Mouse (Mus musculus) liver, embryonic 14.5 days (tissue): ENCODE measurements around the gene 1500011B03Rik. TPM values are rescaled to one million over a fixed set of nuclear protein-coding genes. Genes with fewer than 3 reads are reported as not detected.

ENCODE experiments used
- ATAC-seq: fragments of 200-750 bp; cut with Nextera tagmentation; 2 replicates; pipeline ENCODE4 v1.8.0; 2017; ENCODE audit warnings: moderate number of reproducible peaks, mild to moderate bottlenecking, moderate library complexity; ENCODE audit not compliant: insufficient read depth
- DNase-seq, 3 experiments: peaks; one replicate each; pipeline ENCODE4 v3.0.0-alpha.2; 2012 to 2013; ENCODE audit warnings: low read depth in 3 of 3, low spot score in 3 of 3
- H3K27ac ChIP-seq: fragments of 300-500 bp; sonication (generic); 2 replicates; pipeline ENCODE4 v1.5.1; 2014; ENCODE audit warnings: moderate library complexity, mild to moderate bottlenecking, control low read depth, inconsistent platforms
- H3K27me3 ChIP-seq: fragments of 300-500 bp; sonication (generic); 2 replicates; pipeline ENCODE4 v1.6.1; 2014; ENCODE audit warnings: mild to moderate bottlenecking, low read length, moderate library complexity; ENCODE audit not compliant: control insufficient read depth, insufficient read depth
- H3K36me3 ChIP-seq: fragments of 300-500 bp; sonication (generic); replicated peaks from 2 replicates; pipeline ENCODE4 v1.6.1; 2014; ENCODE audit warnings: low read depth; ENCODE audit not compliant: control insufficient read depth, insufficient read depth
- H3K4me1 ChIP-seq, 2 experiments: fragments of 200-500 bp in 1 of 2; fragments of 300-500 bp in 1 of 2; sonication (generic) in 1 of 2; replicated peaks; 2 replicates each; pipeline ENCODE4 v1.6.1; 2012 to 2014; ENCODE audit warnings: antibody characterized with exemption in 1 of 2, inconsistent platforms in 1 of 2, low read length in 1 of 2; ENCODE audit not compliant: control insufficient read depth in 2 of 2, insufficient read depth in 2 of 2
- H3K4me2 ChIP-seq: fragments of 300-500 bp; sonication (generic); 2 replicates; pipeline ENCODE4 v1.6.1; 2014; ENCODE audit warnings: low read depth, mild to moderate bottlenecking, control low read depth, moderate library complexity
- H3K4me3 ChIP-seq, 2 experiments: fragments of 200-500 bp in 1 of 2; fragments of 300-500 bp in 1 of 2; sonication (generic) in 1 of 2; 2 replicates each; pipeline ENCODE4 v1.5.1; 2012 to 2014; ENCODE audit warnings: low read depth in 2 of 2, low read length in 2 of 2, mild to moderate bottlenecking in 2 of 2, control low read depth in 1 of 2, inconsistent platforms in 1 of 2, moderate library complexity in 1 of 2; ENCODE audit not compliant: insufficient read depth in 1 of 2
- H3K9ac ChIP-seq: fragments of 300-500 bp; sonication (generic); replicated peaks from 2 replicates; pipeline ENCODE4 v1.6.1; 2014; ENCODE audit warnings: mild to moderate bottlenecking, control low read depth, moderate library complexity
- H3K9me3 ChIP-seq: fragments of 300-500 bp; sonication (generic); 2 replicates; pipeline ENCODE4 v1.6.1; 2016; ENCODE audit warnings: low read length, mixed read lengths; ENCODE audit not compliant: control insufficient read depth
- CTCF ChIP-seq: IDR thresholded peaks from 2 replicates; pipeline ENCODE4 v1.5.1; 2016; ENCODE audit warnings: antibody characterized with exemption, low read depth, control low read depth
- EP300 ChIP-seq: IDR thresholded peaks from 2 replicates; pipeline ENCODE4 v1.6.1; 2016; ENCODE audit warnings: antibody characterized with exemption, low read depth
- WGBS: fragments of 180-500 bp; shearing (Covaris S2); extraction: QIAGEN DNeasy Blood & Tissue Kit; methylation state at CpG from one replicate; pipeline ENCODE4 v1.1.7; 2014; ENCODE audit not compliant: insufficient replicate concordance; 5-methylcytosine and 5-hydroxymethylcytosine counted together
- polyA plus RNA-seq, 2 experiments: library from polyadenylated mRNA; depleted of rRNA in 1 of 2; stranded (reverse) in 1 of 2; unstranded in 1 of 2; fragments of >200 nt; fragmentation: Nextera tagmentation in 1 of 2; extraction: Ambion mirVana in 1 of 2; gene quantifications; 2 replicates each; pipeline versions ENCODE4 v1.2.1 to v1.2.3; 2012 to 2014

1500011B03Rik gene
- polyA plus RNA-seq, 2 experiments: 17.5 to 36.0 TPM

DNA sequence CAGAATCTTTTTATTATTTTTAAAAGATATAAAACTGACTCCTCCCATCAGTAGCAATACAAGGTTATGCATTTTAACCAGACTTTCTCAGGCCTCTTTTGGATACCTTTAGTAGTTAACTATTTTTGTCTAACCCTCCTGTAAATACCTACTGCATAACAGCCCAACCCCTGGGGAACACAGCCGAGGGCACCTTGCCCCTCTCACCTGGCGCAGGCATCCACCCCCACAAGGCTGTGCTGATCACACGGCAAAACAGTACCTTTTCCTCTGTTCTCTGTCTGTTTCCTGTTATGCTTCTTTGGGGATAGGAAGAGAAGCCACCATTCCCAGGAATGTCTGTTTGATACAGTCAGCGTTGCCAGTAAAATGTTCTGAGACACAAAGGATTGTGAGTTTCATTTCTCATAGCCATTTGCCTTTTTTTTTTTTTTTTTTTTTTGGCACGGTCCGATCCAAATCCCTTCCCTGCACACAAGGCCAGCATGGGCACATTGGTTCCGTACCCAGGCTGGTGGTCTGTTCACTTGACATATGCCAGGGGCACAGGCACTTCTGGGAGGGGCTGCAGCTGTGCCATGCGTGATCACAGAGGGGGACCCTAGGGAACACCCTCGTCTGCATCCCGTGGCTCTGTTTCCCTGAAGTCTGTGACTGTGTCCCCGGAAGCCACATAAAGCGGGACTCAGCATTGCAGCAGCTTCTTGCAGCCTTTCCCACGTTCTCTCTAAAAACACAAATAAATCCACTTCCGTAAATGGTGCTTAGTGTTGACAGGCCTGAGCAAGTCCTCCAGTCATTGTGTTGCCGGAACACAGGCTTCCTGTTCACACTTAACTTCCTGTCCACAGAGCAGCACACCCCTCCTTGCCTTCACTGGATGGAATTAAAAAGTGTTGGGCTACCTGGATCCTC, 17.6 kb downstream of the 1500011B03Rik start:
- Histone ChIP-seq H3K9me3 (no peaks in the 10 kb centered on the region), H3K27me3 (no peaks in the 10 kb centered on the region), H3K4me1 (peaks cover 30 to 45% of the 10 kb centered on the region in 2 experiments), H3K4me3 (no peak overlapping the region), H3K27ac (no peak overlapping the region; the same call in 1 of the 2 replicates), H3K36me3 (peaks cover 30% of the 10 kb centered on the region), H3K9ac (no peak overlapping the region), H3K4me2 (no peak overlapping the region)
- TF ChIP-seq CTCF (no peak), EP300 (no peak)
- no peak for ATAC-seq
- DNase-seq: no peak
- 46% methylated on average over 15 of the region's 15 CpGs for WGBS

DNA sequence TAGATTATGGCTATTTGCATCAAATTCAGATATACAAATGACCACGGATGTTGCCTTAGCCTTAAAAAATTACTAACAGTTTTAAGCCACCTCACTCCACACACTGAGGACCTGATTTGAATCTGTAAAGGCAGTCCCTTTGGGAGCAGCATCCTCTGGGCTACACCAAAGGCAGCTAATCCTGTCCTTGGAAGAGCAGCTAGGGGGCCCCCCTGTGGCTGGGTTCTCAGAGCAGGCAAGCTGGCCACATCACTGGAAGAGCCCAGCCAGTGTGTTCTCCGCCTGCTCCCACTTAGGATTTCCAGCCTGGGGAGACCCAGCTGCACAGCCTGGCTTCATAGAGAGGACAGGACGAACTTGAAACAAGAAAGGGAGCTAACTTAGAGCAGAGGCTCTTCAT, 18.3 kb downstream of the 1500011B03Rik start:
- DNase-seq (no peak), ATAC-seq (no peak)
- 55% methylated on average over 3 of the region's 3 CpGs for WGBS
- Histone ChIP-seq H3K9ac (no peak overlapping the region), H3K27me3 (no peaks in the 10 kb centered on the region), H3K4me1 (peaks cover 30 to 45% of the 10 kb centered on the region in 2 experiments), H3K27ac (no peak overlapping the region), H3K4me3 (no peak overlapping the region), H3K9me3 (no peaks in the 10 kb centered on the region), H3K4me2 (no peak overlapping the region), H3K36me3 (peaks cover 33% of the 10 kb centered on the region)
- TF ChIP-seq EP300: no peak
- peak; percentile 61 for TF ChIP-seq CTCF

DNA sequence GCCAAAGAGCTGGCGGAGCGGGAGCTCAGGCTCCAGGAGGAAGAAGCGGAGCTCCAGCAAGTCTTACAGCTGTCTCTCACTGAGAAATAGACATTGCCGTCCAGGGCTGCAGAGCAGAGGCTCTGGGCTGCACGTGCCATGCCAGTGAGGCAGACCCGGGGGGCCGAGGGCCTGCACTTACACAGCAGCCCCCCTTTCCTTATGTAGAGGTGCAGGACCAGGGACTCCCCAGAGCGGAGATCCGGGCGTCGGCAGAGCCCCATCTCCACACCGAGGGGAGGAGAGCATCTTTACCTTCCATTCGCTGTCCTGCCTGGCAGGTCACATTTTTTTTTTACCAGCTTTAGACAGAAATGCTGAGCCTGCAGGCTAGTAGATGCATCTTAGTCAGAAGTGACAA, 18.9 kb downstream of the 1500011B03Rik start:
- H3K27ac ChIP-seq: no peak overlapping the region
- DNase-seq (no peak), ATAC-seq (no peak)
- no peaks in the 10 kb centered on the region for H3K27me3 ChIP-seq
- peaks cover 34% of the 10 kb centered on the region for H3K36me3 ChIP-seq
- no peaks in the 10 kb centered on the region for H3K9me3 ChIP-seq
- H3K4me3 ChIP-seq: no peak overlapping the region
- H3K4me2 ChIP-seq: no peak overlapping the region
- 91% methylated on average over 13 of the region's 13 CpGs for WGBS
- H3K4me1 ChIP-seq: peaks cover 26 to 39% of the 10 kb centered on the region in 2 experiments
- no peak overlapping the region for H3K9ac ChIP-seq
- TF ChIP-seq EP300 (no peak), CTCF (no peak)

DNA sequence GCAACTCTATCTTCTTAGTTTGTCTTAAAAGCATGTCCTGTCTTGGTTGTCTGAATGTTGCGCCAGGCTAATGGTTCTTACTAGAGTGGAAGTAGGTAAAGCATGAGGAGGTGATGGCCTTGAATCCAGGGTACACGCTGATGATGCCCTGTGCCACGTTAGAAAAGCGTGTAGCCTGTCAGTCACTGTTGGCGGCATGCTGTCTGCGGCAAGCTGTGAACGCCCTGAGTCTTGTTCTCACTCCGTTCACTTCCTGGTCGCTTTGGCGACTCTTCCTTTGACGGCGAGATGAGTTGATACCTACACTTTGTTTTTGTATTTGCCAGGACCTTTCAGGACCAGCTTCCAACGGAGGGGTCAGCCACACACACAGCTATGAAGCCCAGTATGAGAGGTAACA, 20.0 kb downstream of the 1500011B03Rik start:
- Histone ChIP-seq H3K4me2 (no peak overlapping the region), H3K27me3 (no peaks in the 10 kb centered on the region), H3K4me3 (no peak overlapping the region), H3K9me3 (no peaks in the 10 kb centered on the region), H3K27ac (no peak overlapping the region), H3K36me3 (peaks cover 36% of the 10 kb centered on the region), H3K9ac (no peak overlapping the region), H3K4me1 (peaks cover 26 to 31% of the 10 kb centered on the region in 2 experiments)
- ATAC-seq (no peak), DNase-seq (no peak)
- TF ChIP-seq CTCF: no peak
- 81% methylated on average over 13 of the region's 13 CpGs for WGBS

DNA sequence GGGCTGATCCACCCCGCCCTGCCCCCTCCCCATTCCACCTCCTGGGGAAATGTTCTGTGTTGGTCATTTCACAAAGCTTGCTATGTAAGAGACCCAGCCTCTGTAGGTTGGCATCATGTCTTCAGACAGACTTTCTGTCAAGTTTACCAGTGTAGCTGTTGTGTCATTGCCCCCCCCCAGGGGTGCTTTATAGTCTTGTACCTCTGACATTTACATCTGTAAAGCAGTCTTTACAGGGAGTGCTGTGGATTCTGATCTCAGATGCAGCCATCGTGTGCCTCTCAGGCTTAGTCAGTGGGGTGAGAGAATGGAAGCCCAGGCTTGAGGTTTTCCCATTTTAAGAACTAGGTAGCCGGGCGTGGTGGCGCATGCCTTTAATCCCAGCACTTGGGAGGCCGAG, 21.4 kb downstream of the 1500011B03Rik start:
- ATAC-seq (no peak), DNase-seq (no peak)
- no peak overlapping the region for H3K4me2 ChIP-seq
- H3K4me3 ChIP-seq: no peak overlapping the region
- H3K9me3 ChIP-seq: no peaks in the 10 kb centered on the region
- TF ChIP-seq CTCF: no peak
- no peak for TF ChIP-seq EP300
- peaks cover 48% of the 10 kb centered on the region for H3K36me3 ChIP-seq
- 88% methylated on average over 6 of the region's 6 CpGs for whole genome bisulfite sequencing
- H3K4me1 ChIP-seq: peaks cover 13 to 17% of the 10 kb centered on the region in 2 experiments
- H3K27me3 ChIP-seq: no peaks in the 10 kb centered on the region
- H3K9ac ChIP-seq: no peak overlapping the region
- H3K27ac ChIP-seq: no peak overlapping the region
